10 mouse cellular contexts compared by ENCODE assay signal in the genomic region with DNA sequence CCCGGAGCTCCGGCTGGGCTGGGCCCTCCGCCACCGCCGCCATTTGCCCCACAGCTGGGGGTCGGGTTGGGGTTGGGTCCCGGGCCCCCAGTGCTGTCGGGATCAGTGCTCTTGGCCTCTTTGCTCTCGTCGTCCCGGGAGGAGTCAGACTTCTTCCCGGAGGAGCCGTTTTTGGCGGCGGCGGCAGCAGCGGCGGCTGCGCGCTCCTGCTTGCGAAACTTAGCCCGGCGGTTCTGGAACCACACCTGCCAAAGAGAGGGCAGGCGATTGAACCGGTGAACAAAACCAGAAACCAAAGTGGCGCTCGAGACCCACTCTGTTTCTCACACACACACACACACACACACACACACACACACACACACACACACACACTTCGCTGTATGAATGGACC. TPM values are rescaled to one million over a fixed set of nuclear protein-coding genes. Genes with fewer than 3 reads are reported as not detected.
DNase-seq lines count a peak whose midpoint lies in the region; ATAC-seq and TF ChIP-seq lines count a peak whose summit lies in the region.
"Had no signal": no experiment of that assay in that cellular context is flagged by ENCODE, and none has a peak within 500 bp of the region (broad histone marks: within the 10 kb centered on the region; RNA-seq: fewer than 3 reads in every experiment).

No protein-coding gene starts in this region.

- no peaks in the 10 kb centered on the region for H3K4me1 ChIP-seq in lung, embryonic 14.5 days (ENCODE audit: insufficient read depth)
- H3K4me1 ChIP-seq in forebrain, embryonic 10.5 days: peaks cover 50% of the 10 kb centered on the region
- H3K4me1 ChIP-seq in intestine, postnatal 0 days (replicated peaks; ENCODE audit: control insufficient read depth, insufficient read depth, low read length): no peaks in the 10 kb centered on the region
- H3K4me1 ChIP-seq in midbrain, embryonic 12.5 days: peaks cover 8% of the 10 kb centered on the region

- peak; percentile 50 for DNase-seq in lung, embryonic 14.5 days
- no peak for DNase-seq in lung, postnatal 25 days (ENCODE audit: low spot score)
- peak; percentile 69 for DNase-seq in forebrain, embryonic 10.5 days (ENCODE audit: extremely low spot score, low spot score)
- no peak for DNase-seq in thymus, postnatal 25 days
- DNase-seq in layer of hippocampus, postnatal 36 days: no peak
- no peak for DNase-seq in natural killer cell, adult 2 months (ENCODE audit: low spot score in 2 of 2)

- WGBS in lung, embryonic 14.5 days: under 1% methylated on average over 26 of the region's 28 CpGs
- WGBS in forebrain, embryonic 10.5 days: under 1% methylated on average over 25 of the region's 28 CpGs
- WGBS in intestine, postnatal 0 days: under 1% methylated on average over 25 of the region's 28 CpGs
- WGBS in midbrain, embryonic 12.5 days: under 1% methylated on average over 23 of the region's 28 CpGs

- peaks cover 97% of the 10 kb centered on the region for H3K27me3 ChIP-seq in lung, embryonic 14.5 days (ENCODE audit: insufficient read depth, low read length)
- peaks cover 100% of the 10 kb centered on the region for H3K27me3 ChIP-seq in forebrain, embryonic 10.5 days (ENCODE audit: poor library complexity, severe bottlenecking)
- H3K27me3 ChIP-seq in intestine, postnatal 0 days (replicated peaks; ENCODE audit: control insufficient read depth, insufficient read depth, low read length): peaks cover 95% of the 10 kb centered on the region
- H3K27me3 ChIP-seq in midbrain, embryonic 12.5 days: peaks cover 94% of the 10 kb centered on the region

- ATAC-seq in lung, embryonic 14.5 days (ENCODE audit: insufficient read depth): no peak; the same call in 1 of the 2 replicates
- no peak for ATAC-seq in intestine, postnatal 0 days
- no peak for ATAC-seq in midbrain, embryonic 12.5 days (ENCODE audit: low FRiP score, low read depth)

- no peaks in the 10 kb centered on the region for H3K9me3 ChIP-seq in lung, embryonic 14.5 days (ENCODE audit: low read depth, low read length)
- no peaks in the 10 kb centered on the region for H3K9me3 ChIP-seq in forebrain, embryonic 10.5 days
- no peaks in the 10 kb centered on the region for H3K9me3 ChIP-seq in intestine, postnatal 0 days (ENCODE audit: control insufficient read depth)
- no peaks in the 10 kb centered on the region for H3K9me3 ChIP-seq in midbrain, embryonic 12.5 days

- H3K27ac ChIP-seq in lung, embryonic 14.5 days (ENCODE audit: low read depth): no peak overlapping the region
- peak overlapping the region; percentile 65 for H3K27ac ChIP-seq in forebrain, embryonic 10.5 days
- H3K27ac ChIP-seq in intestine, postnatal 0 days (ENCODE audit: low read depth, low read length): no peak overlapping the region
- no peak overlapping the region for H3K27ac ChIP-seq in midbrain, embryonic 12.5 days (replicated peaks)
- H3K27ac ChIP-seq: heart, adult 2 months had no signal

- no peaks in the 10 kb centered on the region for H3K36me3 ChIP-seq in lung, embryonic 14.5 days (ENCODE audit: insufficient read depth)
- no peaks in the 10 kb centered on the region for H3K36me3 ChIP-seq in forebrain, embryonic 10.5 days (replicated peaks)
- H3K36me3 ChIP-seq in intestine, postnatal 0 days (ENCODE audit: control insufficient read depth, insufficient read depth): no peaks in the 10 kb centered on the region
- no peaks in the 10 kb centered on the region for H3K36me3 ChIP-seq in midbrain, embryonic 12.5 days

- TF ChIP-seq CTCF in lung, embryonic 14.5 days (IDR thresholded peaks at IDR 0.05; ENCODE audit: low read depth): no peak
- TF ChIP-seq CTCF in intestine, postnatal 0 days (IDR thresholded peaks at IDR 0.05; ENCODE audit: low read depth): no peak

- peak overlapping the region; percentile 28 for H3K4me3 ChIP-seq in lung, embryonic 14.5 days (ENCODE audit: low read depth, low read length)
- peak overlapping the region; percentile 52 for H3K4me3 ChIP-seq in forebrain, embryonic 10.5 days
- H3K4me3 ChIP-seq in intestine, postnatal 0 days (ENCODE audit: low read depth, low read length): peak overlapping the region; percentile 48
- H3K4me3 ChIP-seq in midbrain, embryonic 12.5 days: peak overlapping the region; percentile 36
- H3K4me3 ChIP-seq: heart, adult 2 months had no signal

- peak overlapping the region; percentile 53 for H3K4me2 ChIP-seq in lung, embryonic 14.5 days
- peak overlapping the region; percentile 56 for H3K4me2 ChIP-seq in intestine, postnatal 0 days (replicated peaks; ENCODE audit: low read depth)
- peak overlapping the region; percentile 51 for H3K4me2 ChIP-seq in midbrain, embryonic 12.5 days (replicated peaks)

- H3K9ac ChIP-seq in lung, embryonic 14.5 days: peak overlapping the region; percentile 20; the same call in 1 of the 2 replicates
- H3K9ac ChIP-seq in intestine, postnatal 0 days (ENCODE audit: low read depth, low read length): no peak overlapping the region
- H3K9ac ChIP-seq in midbrain, embryonic 12.5 days (replicated peaks): peak overlapping the region; percentile 43

RNA-seq across cellular contexts. Expression of gene Phox2b, which starts 2.7 kb away (rescaled TPM):
- polyA plus RNA-seq in lung, embryonic 14.5 days (2014; fragmentation: Nextera tagmentation; extraction: Ambion mirVana): 0.46 and 0.77 TPM in 2 replicates
- 0.05 TPM in 1 of 2 replicates, not detected in the other for polyA plus RNA-seq in forebrain, embryonic 10.5 days (2016; fragmentation: Nextera tagmentation; extraction: Ambion mirVana)
- polyA plus RNA-seq in intestine, postnatal 0 days (2015; fragmentation: Nextera tagmentation; extraction: Ambion mirVana): 10.8 and 12.0 TPM in 2 replicates
- polyA plus RNA-seq in midbrain, embryonic 12.5 days (2016; fragmentation: Nextera tagmentation; extraction: Ambion mirVana): 0.52 and 1.1 TPM in 2 replicates
- not detected for total RNA-seq in layer of hippocampus, postnatal 36 days (2021)
- total RNA-seq: heart, adult 2 months had no signal
- polyA plus RNA-seq: spleen, adult 2 months had no signal

Comparison
In these comparisons a context has a peak if more than half of its experiments do, and no peak if none do; other contexts are left out.
1. DNase-seq: peak in lung, embryonic 14.5 days (single experiment) and forebrain, embryonic 10.5 days (single experiment); none in lung, postnatal 25 days (single experiment), thymus, postnatal 25 days (single experiment), layer of hippocampus, postnatal 36 days (0 of 2) and natural killer cell, adult 2 months (0 of 2).
2. Peak in every context shown above with its lines, with median percentiles within 50 percentile points of each other: H3K4me2 ChIP-seq and H3K4me3 ChIP-seq.